Mouse (Mus musculus) gastrocnemius, postnatal 4 days (tissue): ENCODE measurements around the gene Mtrex. TPM values are rescaled to one million over a fixed set of nuclear protein-coding genes. Genes with fewer than 3 reads are reported as not detected.
A peak's percentile ranks its signal among the peaks of the same experiment; 100 is the strongest.

Source experiments
- DNase-seq, 2 experiments: peaks; one replicate each; pipeline ENCODE4 v3.0.0; 2021 to 2022; ENCODE audit warnings: low spot score in 2 of 2, mixed read lengths in 2 of 2
- total RNA-seq, 2 experiments: library from RNA; stranded (reverse); gene quantifications; 2 replicates each; pipeline ENCODE4 v1.2.3; 2021

Mtrex gene
- total RNA-seq, 2 experiments from 2014 or later = 34.0 to 38.8 TPM

DNA sequence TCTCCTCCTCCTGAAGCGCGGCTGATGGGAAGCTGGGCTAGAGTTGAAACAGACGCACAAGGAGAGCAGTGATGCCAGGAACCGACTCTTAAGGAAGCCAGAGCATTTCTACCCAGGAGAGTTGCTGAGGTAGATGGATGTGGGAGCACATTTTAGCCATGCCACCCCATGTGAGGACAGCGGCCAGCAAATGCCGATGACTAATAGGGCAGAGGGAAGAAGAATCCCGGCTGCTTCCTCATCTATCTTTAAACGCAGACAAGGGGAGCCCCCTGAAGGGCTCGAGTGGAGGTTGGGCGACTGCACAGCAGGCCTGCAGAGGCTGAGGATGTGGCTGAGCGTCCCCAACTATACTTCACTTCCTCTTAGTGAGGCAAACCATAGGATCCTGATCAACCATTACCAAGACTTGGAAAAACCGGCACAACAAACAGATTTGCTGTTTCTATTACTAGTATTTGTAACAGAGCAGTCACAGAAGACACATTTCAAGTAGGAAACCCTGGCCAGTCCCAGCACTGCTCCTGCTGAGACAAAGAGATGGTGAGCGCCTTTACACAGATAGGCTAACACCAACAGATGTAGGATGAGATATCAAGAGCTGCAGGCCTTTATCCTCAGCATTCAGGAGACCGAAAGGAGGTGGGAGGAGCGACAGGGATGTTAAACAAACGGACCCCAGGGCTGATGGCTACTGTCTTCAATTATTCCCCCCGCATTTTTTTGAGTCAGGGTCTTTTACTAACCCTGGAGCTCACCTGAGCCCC lies 55.5 kb downstream of the Mtrex start:
- DNase-seq = no peak

DNA sequence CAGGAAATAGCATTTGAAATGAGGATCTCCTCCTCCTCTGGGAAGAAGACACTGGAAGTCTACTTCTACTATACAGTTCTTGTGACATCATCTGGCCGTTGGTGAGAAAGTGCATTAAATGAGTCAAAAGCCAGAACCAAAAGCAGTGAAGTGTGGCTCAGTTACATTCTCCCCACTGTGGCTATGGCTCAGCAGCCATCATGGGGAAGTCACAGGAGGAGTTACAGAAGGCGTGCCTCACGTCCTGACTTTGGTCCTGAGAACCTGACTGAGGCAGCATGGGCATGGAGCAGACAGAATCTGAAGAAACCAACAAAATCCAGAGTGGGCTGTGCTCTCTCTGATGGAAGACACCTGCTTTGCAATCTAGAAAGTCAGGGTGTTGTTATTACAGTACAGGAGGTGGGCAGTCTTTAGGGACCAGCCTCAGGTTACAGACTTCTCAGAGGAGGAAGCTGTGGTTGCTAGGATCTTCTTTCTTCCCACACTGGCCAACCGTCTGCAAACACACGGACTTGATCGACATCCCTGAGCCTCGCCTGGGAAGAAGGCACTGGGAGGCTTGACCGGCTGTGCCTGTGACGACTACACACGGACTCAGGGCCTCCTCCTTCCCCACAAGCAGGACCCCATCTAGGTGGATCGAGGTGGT lies 57.0 kb downstream of the Mtrex start:
- no peak for DNase-seq

DNA sequence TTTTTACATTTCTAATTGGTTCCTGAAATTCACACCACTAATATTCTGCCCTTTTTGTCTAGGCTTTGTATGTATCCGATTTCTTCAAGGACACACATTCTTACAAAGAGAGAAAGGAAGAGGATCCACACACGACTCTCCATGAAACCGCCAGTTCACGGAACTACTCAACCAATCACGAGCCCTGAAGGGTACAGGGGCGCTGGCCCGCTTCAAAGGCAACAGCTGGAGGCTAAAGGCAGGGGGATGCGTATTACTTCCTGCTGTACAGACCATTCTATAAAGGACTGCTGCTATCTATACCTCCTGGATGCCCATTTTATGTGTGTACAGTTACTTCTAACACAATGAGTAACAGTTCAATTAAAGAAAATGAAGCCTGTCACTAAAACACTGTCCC lies 59.8 kb downstream of the Mtrex start:
- no peak for DNase-seq

DNA sequence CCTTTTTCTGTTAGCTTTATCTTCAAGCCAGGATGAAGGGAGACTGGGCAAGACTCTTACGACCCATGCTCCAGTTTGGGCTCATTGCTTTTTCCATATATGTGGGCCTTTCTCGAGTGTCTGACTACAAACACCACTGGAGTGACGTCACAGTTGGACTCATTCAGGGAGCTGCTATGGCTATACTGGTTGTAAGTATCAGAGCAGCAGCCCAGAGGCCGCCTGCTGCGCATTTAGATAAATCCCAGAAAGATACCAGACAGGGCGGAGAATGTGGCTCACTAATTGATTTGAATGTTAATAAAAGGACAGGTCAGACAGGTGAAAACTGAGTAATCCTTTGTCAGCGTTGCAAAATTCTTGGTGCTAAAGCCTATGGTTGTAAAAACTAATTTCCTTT lies 60.4 kb downstream of the Mtrex start:
- DNase-seq = no peak

DNA sequence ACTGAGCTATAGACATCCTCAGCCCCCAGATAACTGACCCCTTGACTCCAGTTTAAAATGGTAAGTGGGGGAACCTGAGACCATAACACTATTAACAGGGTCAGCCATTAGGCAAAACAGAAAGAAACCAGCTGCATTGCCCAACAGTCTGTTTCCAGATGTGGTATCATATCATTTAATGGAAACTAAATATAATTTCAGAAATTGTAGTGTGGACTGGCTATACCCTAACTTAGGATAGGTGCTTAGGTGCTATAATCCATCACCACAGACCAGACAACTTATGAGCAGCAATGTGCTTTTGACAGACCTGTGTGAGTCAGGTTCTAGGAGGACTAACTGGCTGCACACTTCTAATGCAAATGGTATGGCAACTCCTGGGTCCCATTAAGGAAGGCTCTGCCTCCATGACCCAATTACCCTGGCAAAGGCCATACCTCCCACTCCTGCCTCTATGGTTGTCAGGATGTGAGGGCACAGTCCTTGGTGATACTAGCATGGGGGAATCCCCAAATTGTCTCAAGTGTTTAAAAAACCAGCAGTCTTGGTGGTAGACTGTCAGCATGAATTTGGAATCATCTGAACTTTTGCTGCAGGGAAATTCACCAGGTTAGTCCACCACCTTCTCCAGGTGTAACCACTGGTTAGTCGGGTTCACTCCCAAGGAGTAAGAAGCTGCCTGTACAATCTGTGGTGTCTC lies 64.1 kb downstream of the Mtrex start:
- DNase-seq = no peak

DNA sequence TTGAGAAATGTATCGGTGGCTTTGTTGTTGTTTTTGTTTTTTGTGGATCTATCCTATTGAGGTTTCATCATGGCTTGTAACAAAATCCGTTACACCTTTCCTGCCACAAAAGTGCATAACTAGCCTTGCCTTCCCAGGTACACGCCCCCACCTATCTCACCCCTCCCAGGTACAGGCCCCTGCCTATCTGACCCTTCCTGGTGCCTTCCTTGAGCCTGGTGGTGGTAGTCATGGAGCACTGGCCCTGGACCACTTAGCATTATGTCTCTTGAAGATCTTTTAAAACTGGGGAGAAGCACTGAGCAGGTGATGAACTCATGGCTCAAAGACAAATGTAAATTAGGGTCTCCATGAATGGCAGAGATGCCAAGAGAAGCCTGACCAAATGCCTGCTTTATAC lies 64.9 kb downstream of the Mtrex start:
- DNase-seq = no peak

DNA sequence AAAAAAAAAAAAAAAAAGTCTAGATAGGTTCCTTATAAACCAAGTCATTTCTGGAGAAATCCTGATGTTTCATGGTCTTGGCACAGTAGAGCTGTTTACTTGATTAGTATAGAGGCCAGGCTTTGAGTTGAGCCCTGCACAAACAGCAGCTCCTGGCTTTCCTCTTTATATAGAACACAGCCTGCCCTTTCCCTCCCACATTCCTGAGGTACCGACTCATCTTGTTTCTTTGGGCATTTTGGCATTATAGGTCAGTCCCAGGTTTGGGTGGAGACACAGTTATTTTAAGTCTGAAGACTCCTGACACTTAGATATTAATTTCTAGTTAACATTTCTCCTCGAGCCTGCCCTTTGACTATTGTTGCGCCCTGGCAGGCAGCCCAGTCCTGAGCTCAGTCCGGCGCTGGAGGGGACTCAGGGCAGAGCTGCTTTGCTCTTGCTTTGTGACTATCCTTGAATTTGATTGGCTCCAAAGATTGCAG lies 65.3 kb downstream of the Mtrex start:
- peak in 1 of 2 experiments; percentile 37 for DNase-seq

DNA sequence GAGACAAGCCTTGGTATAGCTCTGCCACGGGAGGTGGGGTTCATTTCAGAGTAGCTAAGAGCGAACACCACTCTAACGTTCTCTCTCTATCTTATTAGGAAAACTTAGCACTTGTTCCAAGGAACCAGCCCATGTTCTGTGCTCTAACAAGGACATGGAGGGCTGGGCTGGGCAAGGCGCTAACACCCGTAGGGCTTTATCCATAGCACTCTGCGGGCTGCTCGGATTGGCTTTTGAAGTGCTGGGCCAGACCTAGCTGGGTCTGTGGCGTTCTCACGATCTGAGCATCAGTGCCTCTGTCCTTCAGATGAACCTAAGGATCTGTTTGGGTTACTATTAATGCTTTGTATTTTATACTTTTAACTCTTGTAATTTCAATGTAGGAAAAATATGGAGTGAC lies 66.3 kb downstream of the Mtrex start:
- DNase-seq = no peak

DNA sequence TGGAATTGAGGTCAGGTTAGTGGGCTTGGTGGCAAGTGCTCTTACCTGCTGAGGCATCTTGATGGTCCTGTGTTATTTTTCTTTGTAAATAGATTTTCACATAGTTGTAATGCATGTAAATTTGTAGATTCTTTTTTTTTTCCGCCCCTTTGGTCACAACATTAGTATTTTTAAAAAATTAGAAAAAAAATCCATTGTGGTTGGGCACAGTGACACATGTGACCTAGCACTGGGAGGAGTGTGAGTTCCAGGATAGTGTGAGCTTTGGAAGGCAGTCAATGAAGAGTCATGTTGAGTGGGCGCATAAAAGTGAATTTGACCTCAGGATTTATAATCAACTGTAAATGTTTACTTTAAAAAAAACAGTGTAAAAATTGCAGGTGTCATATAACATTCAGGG lies 66.8 kb downstream of the Mtrex start:
- DNase-seq = no peak

DNA sequence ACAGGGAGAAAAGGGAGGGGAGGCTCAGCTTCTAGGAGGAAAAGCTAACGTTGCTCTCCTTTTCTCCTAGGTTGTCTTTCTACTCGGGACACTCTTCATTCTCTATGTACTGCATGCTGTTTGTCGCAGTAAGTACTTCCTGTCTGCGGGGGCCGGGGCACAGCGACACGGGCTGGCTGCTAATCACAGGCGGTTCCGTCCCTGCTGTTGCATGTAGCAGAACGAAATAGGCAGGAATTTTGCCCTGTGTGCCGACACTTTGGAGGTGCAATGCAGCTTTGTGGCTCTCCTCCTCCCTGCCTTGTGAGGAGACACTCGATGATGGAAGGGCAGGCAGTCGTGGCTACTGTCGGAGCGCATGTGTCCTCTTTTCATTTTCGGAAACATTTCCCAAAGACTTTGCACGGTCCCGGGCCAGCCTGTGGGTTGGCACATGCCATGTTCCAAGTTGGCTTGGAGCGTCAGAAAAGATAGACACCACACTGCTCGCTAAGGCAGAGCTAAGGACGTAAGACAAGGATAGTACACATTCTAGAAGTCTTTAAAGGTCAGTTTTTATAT lies 67.5 kb downstream of the Mtrex start:
- no peak for DNase-seq

DNA sequence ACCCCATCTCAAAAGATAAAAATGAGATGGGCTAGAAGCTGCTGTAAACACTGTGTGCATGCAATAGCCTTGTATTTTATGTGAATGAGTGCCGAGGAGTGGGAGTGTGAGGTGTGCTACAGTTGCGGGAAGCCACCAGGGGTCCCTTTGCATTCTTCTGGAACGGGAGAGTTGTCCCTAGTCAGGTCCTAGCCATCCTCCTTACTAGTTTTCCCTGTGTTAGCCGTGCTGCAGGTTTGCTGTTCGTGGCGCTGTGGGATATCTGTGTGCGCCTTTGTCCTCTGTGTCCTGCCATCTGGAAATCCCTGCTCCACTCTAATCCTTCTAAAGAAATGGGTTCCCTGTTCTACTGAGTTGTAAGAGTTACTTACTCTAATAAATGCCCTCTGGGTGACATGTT lies 69.3 kb downstream of the Mtrex start:
- DNase-seq = no peak

DNA sequence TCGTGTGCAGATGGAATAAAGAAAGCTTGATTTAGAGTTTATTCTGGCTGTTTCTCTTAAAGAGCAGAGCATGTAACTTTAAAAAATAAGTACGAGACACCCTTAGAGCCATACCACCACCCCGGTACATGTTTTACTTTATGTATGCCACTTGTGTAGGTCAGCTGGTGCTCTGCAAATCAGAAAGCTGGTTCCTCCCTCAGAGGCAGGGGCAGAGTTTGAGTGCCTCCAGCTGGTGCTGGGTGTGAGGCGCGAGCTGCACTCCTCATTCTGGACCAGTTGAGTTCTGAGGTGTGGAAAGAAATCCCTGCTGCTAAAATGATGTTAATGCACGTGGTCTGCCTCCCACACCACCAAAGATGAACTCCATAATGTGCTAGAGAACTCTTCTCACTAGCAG lies 72.8 kb downstream of the Mtrex start:
- DNase-seq = no peak

DNA sequence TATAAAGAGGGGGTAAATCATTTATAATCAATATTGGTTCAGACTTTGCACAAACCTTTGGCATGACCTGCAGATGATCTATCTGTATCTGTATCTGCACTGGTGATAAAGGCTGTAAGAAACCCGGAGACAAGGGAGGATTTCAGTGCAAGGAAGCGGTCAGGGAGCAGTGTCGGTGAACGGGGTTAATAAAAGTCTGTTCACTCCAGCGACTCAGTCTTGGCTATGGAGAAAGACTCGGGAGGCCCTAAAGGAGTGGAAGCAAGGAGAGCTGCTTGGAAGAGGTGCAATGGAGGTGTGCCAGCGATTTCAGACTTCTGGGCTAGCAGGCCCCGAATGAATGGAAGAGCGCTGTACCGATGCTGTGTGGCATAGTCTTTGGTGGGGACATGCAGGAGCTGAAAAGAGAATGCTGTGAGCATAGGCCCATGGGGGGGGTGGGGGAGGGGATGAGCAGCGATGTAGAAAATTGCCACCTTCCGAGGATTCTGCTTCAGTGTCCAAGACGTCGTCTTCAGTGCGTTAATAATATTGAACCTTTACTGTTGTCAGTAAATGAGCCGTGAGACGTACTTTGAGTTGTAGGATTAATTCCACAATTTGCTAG lies 73.4 kb downstream of the Mtrex start:
- DNase-seq = no peak

DNA sequence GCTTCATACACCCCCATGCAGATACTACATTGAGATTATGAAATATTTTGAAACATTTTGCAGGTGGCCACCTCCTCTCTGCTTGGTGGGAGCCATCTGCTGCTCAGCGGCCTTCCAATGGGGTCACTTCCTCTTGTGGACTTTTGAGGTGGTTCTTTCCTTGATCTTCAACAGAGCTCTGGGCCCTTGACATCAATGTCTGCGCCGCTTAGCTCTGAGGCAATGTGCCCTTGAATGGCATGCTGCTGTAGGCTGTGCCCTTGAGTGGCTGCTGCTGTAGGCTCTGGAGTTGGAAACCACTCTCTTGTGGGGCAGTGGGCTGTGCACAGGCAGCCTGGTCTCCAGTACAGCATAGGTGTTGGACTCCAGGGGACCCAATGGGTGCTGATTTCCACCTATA lies 81.3 kb downstream of the Mtrex start:
- DNase-seq = no peak

DNA sequence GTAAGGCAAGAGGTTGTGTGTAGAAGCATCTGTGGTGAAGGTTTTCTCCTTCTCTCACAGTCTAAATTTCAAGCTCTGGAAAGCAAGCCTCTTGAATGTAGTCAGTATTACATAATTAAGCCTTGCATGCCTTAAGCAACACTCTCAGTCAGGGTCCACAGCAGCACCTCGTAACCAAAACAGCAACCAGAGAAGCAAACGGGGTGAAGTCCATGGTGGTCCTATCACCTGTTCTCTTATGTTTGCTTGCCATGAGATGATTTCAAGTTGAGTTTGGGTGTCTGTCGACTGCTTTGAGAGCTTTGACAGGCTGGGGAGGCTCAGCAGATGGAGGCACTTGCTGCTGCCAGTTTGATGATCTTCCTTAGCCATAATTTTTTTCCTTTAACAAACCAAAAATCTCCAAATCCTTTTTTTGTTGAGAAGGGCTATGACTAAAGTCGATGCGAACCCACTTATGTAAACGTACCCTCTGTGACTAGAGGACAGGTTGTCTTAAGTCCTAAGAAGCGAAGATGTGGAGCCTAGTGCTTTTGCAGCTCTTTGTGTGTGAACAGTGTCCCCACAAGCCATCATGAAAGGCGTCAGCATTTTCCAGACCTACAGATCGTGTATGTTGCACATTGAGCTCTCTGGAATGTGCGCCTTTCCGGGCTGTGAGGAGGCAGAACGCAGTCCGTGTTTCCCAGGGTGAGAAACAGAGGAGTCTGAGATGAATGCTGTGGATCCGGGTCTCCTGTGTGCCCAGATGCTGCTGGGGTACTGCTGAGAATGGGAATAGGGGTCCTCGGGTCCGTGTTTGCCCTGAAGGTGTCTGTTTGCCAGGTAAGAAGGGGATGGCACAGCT lies 86.7 kb downstream of the Mtrex start:
- DNase-seq = no peak

DNA sequence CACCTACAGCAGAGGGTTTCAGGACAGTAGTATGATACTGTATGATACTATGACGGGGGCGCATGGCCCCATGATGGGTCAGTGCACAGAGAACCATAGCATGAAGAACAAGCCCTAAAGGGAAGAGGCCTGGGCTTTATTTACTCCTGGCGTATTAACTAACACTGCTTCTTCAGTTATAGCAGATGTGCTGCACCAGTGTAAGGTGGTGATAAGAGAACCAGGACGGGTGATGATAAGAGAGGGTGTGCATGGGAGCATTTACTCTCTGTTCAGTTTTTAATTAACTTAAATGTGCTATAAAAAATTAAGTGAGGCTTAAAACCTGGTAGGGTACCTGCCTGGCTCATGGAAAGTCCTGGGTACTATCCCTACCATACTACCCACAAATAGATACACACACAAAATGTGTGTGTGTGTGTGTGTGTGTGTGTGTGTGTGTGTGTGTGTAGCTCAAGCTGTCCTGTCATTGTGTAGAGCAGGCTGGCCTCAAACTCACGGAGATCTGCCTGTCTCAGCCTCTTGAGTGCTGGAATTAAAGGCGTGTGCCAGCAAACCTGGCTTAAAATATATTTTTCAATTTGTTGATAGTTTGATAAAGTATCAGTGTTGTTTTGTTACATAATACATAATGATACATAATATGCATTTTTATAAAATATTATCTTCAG lies 88.5 kb downstream of the Mtrex start:
- no peak for DNase-seq

DNA sequence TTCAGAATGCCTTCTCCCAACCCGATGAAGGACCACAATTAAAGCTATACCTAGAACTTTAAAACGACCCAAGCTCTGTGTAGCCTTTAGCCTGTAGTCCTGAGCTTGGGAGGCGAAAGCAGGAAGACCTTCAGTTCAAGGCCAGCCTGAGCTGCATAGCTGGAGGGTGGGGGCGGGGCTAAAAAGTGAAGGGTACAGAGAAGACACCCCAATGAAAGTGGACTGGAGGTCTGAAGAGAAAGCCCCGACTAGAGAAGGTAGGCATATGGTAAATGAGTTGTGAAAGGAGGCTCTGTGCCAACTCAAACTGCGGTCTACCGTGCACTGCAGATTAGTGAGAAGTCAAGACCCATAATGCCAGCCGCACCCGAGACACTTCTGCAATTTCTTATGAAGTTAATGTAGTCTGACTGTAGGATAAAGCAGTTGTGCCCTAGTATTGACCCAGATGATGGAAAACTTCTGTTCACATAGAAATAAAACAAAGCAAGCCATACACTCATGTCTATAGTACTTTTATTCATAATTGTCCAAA lies 89.5 kb downstream of the Mtrex start:
- DNase-seq = no peak

DNA sequence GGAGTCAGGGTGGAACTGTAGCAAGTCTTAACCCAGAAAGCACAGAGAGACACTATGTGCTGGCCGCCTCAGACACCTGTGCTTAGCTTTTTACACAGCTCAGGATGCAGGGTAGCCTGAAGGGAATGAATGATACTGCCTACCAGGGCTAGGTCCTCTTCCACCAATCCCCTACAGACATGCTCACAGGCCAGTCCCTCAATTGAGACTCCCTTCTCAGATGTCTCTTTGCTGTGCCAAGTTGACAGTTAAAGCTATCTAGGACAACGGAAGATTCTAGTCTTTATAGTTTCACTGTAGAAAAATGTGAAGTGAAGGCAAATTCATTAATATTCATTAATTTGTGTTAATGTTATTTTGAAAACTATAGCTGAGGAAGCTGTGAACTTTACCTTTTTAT lies 90.2 kb downstream of the Mtrex start:
- DNase-seq = no peak

DNA sequence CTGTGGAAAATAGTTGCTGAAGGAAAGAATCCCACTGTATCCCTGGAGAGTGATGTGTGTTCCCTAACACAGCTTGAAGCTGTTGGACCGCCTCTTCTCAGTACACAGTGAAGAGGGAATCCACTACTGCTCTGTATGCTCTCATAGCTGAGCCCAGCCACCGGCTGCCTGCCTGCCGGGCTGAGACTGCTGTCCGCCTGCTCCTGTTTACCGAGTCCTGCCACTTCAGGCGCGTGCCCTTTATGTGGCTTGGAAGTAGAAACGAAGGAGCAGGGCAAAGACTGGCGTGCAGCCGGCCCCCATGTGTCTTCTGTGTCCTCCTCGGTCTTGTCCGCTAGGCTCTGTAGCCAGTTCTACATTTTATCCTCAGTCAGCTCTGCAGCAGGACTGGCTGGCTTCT lies 92.1 kb downstream of the Mtrex start:
- DNase-seq = peak in 1 of 2 experiments; percentile 26

DNA sequence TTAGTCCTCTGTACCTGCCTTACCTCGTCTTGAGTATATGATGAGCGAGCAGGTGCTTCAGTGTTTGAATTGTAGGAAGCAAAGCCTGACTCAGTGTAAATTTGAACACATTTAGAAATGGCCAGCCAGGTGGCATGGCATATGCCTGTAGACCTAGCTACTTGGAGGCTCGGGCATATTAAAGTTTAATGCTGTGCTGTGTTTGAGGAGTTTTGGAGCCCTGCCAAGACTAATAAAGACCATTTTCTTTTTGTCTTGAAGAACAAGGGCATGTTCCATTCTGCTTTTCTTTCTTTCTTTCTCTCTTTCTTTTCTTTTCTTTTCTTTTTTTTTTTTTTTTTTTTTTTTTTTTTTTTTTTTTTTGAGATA lies 93.3 kb downstream of the Mtrex start:
- no peak for DNase-seq
